Mouse (Mus musculus) megakaryocyte, adult 5-6 weeks (primary cell): ENCODE measurements around the gene Nme7. TPM values are rescaled to one million over a fixed set of nuclear protein-coding genes. Genes with fewer than 3 reads are reported as not detected.

Experiments used
- ATAC-seq: 2 replicates; pipeline ENCODE4 v1.8.0; 2016; ENCODE audit warnings: mild to moderate bottlenecking, inconsistent platforms; ENCODE audit not compliant: poor library complexity, severe bottlenecking
- total RNA-seq, 2 experiments: library from RNA; stranded (forward) in 1 of 2; stranded (reverse) in 1 of 2; fragments of 153-499, 151-499 nt in 1 of 2; fragments of 221-1000, 200-1000 nt in 1 of 2; gene quantifications; 2 replicates each; pipeline versions ENCODE4 v1.2.3 to v1.2.4; 2015 to 2017

Gene Nme7
- total RNA-seq, 2 experiments from 2014 or later = 15.5 to 19.6 TPM

DNA sequence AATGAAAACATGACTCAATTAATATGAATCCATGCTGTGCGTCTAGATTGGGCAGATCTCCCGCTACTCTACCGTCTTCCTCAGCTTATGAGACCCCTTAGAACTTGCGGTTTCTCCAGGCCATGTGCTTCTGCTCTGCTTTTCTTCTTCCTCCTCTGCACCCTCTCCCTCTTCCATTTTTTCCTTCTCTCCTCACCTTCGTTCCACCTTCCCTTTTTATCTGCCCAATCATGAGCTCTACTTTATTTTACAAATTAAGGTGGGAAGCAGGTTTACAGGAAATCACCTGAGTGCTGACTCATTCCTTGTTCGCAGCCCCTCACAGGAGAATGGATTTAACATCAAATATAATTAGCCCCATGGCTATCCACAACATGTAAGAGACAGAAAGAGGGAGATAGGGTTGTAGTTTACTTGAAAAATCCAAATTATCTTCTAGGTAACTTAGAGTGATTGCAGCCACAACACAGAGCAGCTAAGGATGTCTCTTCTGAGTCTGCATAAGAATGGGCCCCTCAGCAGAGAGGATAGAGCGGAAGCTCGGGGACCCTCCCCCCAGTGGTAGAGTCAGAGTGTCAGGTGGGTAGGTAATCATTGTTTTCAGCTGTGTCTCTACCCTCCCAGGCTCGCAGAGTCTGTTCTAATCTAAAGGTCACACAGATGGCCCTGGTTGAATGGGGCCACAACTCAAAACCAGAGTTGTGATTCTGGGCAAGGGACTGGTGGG is 73.0 kb downstream of the Nme7 start:
- no peak for ATAC-seq

DNA sequence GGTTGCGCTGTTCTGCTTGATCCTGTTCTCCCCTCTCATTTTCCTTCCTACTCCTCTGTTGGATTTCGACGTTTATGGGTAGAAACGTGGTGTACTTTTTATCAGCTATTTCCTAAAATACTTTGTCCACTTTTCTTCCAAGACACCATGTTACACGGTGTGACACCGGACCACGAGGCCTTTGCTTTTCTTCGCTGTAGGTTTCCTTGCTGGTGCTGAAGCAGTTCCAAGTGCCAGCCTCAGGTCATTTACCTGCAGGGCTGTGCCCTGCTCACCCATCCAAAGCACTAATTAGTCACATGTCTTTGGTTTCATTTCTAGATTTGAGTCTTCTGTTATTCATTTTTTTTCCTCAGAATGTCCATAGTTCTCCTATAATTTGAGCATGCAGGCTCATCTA is 79.7 kb downstream of the Nme7 start:
- no peak for ATAC-seq

DNA sequence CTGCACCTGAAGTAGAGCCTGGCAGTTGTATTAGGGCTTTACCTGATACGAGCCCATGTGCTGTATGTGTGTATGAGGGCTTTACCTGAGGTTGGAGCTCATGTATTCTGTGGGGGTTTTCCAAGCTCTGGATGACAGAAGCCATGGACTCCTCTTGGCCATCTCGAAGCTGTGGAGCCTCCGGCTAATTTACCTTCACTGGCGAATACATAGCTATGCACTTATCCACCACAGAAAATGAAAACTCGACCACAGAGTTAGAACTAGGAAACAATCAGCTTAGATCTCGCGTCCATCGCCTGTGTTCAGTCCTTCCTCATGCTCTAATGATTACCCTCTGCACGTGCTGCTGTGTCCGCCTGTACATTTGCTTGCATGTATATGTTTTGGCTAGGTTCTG is 80.4 kb downstream of the Nme7 start:
- ATAC-seq = no peak

DNA sequence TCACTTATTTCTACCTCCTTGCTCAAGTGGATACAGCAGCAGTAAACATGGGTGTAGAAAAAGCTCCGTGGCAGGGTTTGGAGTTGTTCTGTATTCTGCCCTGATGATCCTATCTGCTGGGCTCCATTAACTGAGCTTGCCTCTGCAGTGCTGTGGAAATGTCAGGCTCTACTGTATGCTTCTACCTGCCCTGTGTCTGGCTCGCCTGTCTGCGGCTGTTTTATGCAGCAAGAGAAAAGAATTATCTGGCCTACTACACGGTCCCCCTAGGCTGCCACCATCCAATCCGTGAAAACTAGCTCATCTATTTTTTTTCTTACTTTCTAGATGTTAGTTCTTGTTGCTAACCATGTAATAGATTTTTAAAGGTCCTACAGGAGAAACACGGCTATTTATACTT is 81.1 kb downstream of the Nme7 start:
- no peak for ATAC-seq

DNA sequence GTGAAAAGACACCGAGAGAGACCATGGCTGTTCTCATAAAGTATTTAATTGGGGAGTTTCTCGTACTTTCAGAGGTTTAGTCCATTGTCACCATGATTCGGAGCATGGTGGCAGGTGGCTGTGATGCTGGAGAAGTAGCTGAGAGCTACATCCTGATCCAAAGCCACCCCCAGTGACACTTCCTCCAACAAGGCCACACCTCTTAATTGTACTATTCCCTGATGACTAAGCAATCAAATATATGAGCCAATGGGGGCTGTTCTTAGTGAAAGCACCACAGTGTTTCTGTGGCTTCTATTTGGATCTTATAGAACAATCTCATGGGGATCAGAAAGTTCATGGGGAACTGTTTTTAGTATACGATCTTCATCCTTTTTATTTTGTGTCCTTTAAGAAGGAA is 85.8 kb downstream of the Nme7 start:
- ATAC-seq = no peak

DNA sequence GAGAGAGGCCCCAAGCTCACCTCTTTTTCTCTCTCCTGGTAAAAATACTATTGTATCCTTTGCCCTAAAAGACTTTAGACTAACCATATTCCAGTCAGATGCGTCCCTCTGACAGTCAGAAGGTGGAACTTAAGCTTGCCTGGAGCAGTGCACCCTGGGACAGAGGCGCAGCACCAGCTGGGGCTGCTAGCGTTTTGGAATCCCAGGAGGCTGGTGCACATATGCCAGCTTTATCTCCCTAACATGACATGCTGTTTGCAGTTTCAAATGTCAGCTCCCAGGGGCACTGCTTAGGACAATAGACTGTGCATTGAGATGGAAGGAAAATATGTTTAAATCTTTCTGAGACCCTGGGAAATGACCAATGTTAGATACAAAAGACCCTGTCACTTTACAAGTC is 88.3 kb downstream of the Nme7 start:
- no peak for ATAC-seq

DNA sequence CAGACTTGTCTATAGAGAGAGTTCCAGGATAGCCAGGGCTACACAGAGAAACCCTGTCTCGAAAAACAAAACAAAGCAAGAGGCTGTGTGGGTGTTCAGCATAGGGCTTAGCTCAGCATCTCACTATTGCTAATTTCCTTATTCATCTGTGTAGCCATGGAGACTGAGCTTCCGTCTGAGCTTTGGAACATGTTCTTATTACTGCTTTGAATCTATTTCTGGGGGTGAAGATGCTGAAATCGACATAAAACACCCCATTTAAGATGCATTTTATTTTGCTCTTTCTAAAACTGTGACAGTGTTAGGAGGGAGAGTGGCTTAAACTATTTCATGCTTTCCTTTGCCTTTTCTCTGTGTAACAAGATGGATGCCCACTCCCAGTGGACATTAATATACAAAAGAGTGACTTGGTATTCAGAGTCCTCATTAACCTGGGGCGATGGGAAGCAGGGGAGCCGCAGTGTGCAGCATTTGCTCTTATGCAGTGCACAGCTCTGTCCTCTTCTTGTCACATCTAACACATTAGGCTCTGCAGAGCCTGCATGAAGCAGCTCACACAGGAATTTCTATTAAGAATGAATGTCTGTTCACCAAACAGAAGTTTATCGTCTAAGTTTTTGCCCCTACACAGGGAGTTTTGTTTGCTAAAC is 91.3 kb downstream of the Nme7 start:
- no peak for ATAC-seq

DNA sequence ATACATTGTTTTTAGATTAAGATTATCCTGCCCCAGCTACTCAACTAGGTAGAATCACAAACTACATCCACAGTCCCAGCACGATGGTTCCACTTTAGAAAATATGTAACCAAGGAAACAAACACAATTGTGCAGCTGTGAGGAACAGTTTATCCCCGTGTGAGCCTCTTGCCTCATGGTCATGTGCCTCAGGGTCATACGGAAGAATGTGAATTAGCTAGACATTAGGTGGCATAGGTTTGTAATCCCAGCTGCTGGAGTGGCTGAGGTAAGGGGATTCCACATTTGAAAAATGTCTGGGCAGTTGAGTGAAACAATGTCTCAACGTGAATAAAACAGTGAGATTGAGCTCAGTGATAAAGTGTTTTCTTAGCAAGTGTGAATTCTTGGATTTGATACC is 93.8 kb downstream of the Nme7 start:
- ATAC-seq = no peak

DNA sequence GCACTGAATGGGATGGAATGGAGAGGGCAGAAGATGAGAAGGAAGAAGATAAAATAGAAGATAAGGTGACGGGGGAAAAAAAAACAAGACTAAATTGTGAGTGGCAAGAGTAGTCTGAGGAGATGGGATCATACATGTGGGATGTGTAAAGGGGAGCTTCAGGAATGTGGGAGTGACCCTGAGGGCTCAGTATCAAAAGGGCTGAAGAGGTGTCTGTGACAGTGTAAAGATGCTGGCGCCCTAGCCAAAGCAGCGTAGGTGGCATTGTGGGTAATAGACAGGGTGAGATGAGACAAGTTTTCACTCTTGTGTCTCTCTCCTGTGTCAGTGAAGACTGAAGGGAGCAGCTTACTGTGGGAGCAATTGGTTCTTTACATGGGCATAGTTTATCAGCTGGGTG is 95.7 kb downstream of the Nme7 start:
- no peak for ATAC-seq

DNA sequence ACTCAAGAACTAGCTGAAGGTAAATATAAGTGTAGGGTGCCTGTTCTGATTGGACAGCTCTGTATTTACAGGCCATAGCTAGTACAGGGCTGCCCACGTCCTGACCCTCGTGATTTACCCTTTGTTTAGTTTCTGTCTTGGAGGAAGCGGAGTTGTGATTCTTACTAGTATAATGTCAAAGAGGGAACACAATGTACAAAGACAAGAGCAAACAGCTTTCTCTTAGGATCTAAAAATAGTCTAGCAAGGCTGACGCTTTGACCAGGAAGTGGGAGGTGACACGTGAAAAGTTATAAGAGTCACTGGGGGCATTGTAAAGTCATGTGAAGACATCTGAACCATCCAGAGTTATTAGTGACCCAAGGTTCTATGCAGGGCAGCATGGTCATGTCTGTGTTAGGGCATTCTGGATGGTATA is 101.5 kb downstream of the Nme7 start:
- no peak for ATAC-seq

DNA sequence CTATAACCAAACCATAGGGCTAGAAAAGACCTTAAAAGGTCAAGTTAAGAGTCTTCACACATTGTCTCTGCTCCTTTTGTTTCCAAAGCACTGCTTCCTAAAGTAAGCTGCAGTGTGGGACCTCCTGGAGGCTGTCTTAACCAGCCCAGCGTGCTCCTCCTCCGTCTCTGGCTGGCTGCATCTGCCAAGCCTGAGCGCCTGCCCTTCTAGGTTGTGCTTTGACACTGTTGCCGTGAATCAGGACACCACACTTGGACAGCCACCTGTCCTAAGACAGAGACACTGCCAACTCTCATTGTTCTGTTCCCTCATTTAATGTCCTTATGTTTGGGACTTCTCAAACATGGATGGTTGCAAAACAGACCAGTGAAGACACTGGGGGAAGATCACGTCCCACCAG is 102.6 kb downstream of the Nme7 start:
- ATAC-seq = no peak

DNA sequence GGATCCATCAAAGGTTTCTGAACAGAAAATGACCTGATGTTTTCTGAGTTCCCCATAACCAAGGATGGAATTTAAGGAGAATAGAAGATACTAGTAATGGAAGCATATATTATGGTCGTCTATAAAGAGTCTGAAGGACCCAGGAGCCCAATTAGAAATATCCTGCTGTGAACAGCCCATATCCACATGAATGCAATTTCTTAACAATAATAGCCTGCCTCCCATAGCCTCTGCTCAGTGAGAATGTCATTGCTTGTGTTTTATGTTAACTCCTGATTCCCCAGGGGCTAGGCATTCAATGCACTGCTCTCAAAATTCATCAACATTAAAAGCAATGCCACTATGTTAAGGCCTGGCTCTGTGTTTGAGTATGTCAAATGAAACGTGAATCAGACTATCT is 104.7 kb downstream of the Nme7 start:
- no peak for ATAC-seq

DNA sequence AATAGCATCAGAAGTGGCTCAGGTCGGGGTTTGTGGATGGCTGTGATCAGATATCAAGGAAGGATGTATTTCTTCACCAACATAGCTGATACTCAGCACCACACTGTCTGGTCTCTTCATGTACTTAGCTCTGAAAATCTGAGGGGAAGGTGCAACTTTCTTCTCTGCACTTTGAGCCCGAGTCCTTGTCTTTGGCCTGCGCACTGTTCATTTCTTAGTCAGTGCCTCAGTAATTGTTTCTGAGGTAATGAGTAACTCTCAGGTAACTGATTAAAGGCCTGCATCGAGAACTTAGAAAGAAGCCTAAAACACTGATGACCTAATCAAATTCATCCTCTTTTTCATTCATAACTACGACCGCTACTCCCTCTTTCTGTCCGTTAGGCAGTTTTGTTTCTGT is 107.4 kb downstream of the Nme7 start:
- ATAC-seq = no peak

DNA sequence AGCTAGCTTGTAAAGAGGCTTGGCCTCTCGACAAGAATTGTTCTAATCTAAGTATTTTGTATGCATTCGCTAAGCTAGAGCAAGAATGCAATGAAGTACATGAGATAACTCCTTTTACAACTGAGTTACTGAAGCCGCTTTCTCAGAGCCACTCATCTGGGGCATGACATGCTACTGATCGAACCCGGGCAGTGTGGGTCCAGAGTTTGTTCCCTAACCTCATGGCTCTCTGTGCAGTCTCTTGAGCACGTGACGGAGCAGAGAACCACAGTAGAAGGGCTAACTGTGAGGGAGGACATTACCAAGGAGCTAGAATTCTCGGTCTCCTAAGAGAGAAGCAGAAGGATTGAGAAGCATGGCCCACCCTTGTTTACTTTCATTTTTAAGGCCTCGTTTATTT is 109.0 kb downstream of the Nme7 start:
- no peak for ATAC-seq

DNA sequence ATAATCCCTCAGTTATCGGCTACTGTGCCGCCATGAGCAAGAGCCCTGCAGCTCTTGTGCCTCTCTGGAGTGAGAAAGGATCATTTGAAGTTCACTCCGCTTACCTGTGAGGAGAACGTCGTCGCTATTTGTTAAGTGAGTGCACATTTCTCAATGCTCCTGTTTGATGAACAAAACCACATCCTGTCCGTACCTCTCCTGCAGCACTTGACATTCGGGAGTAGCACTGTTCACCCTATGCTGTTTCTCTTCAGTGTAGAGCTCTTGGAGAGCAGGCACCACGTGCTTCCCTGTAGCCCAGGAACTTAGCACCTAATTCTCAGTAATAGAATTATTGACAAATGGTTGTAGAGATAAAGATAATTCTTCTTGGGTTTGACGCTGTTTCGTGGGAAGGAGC is 109.7 kb downstream of the Nme7 start:
- ATAC-seq = peak; percentile 69

DNA sequence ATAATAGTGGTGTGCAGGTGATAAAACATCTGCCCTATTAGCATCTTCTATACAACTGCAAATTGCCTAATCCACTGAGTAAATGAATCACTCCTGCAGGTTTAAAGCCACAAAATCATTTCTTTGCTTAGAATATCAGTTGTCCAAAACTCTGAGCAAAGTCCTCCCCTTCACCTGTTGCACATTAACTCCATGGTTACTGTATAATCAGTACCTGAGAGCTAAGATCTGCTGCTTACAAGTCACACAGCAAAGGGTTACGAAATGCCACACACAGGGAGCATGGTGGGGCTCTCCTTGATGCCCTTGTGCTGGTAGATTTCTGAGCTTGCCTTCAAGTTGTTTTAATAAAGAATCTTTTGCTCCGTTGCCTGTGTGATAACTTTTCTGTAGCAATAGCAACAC is 111.4 kb downstream of the Nme7 start:
- no peak for ATAC-seq

DNA sequence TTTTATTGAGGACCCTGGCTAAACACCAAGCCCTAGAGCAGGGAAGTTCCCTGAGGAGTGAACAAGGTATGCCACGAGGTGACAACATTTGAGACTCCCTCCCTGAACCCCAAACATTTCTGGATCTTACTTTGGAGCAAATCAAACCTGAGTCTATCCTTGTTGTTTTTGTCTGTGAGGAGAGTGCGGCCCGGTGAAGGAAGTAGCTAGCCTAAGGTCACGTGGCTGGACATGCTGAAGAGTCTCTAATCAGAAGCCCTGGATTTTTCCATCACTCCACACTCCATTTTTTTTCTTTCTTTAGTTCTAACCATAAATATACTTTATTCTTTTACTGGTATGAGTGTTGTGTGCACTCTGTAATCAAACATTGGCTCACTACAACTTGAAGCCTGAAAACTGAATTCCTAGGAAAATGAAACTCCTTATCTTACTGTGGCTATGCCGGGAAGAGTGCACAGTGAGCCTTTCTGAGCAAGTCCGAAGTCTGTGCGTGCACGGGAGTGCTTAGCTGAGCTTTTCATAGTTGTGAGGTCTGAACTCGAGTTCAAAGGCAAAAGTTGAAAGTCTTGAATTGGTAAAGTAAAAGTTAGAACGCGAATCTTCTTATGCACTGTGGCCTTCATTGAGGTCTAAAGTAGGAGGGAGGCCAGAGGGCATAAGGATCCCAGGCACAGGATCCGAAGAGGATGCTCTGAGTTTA is 112.9 kb downstream of the Nme7 start:
- ATAC-seq = no peak

DNA sequence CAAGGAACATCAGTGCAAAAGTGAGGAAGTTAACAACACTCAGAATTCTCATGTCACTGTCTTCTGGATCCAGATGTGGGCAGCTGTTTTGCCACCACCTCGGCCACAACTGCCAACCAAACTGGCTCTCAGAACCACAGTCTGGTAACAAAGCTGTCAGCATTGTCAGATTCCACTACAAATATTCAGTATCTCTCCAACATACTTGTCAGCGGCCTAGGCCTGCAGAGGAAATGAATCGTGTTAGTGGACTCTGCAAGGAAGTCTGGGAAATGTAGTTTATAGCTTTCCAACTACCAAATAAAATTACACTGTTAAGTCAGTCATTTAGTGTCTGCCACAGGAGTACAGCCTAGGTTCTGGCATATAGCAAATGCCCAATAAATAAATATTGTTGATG is 113.7 kb downstream of the Nme7 start:
- ATAC-seq = no peak

DNA sequence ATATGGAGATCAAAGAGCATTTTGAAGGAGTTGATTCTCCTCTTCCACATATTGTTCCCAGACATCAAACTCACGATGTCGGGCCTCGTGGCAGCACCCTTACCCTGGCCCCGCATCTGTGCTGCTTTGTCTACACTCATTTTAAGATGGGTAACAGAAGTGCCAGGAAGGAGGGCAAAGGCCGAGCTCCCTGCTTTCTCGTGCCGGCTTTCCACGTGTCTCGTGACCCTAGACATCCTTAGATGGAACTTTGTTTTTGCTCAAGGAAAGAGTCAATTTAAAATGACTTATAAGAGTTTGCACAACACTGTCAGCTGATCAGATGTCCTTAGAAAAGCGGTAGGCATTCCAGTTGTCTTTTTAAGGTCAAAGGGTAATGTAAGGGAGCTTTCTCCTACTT is 114.4 kb downstream of the Nme7 start:
- ATAC-seq = no peak

DNA sequence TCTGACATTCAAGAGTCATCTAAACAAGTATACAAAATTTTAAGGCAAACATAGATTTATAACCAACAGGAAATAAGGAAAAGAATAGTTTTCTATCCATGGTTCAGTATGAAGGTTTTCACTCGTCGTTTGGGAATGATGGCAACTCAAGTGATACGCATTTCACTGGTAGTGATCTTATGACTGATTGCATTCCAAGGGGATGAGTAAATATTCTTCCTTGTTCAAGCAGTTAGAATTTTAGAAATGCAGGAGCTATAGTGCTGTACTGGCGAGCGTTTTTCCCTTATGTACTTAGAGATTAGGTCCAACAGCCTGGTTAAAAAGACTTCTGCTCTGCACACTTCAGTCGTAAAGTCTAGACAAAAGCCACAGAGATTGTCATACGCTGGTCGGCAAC is 115.5 kb downstream of the Nme7 start:
- no peak for ATAC-seq

DNA sequence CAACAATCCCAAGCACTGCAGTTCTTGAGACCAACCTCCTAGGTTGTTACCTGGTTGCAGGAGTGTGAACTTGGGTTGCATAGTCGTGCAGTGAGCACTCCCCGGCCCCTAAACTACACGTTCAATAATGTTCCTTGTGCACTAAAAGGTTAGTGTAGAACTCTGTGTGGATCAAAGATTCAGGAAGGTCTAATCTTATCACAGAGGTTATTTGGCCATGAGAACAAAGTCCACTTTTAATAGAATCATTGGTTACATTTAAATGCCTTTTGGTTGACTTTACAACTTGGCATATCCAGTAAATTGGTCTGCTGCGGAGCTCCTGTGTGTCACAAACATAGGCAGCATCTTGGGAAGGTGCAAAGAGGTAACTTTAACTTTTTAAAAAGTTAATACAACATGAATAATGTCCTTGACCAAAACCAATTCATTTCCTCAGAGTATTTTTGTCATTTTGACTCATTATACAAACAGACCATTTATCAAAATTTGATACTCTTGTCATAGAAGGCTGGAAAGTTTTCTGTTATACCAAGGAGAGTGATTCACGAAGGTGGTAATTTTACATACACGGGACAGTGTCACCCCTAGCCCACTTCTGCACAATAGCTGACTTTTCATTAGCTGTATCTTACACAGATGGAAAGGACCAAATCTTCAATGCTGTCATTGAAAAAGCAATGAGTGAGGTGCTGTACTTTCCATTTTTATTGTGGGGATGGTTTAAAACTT is 116.9 kb downstream of the Nme7 start:
- ATAC-seq = no peak

DNA sequence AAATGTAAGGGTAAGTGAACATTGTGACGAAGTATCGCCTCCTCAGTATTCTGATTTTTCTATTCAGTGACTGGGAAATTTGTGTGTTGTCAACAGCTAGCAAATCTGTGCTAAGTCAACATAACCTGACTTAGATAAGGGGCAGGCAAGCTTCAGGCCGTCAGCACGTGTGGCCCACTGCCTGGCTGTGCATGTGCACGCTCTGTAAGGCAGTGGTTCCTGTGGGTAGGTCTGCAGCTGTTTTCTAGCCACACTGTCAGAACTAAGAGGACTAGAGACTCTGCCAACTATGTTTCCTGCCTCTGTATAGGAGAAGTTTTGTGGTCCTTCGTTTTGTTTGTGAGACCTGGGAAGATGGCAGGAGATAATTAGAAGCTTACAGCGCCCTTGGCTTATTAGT is 122.3 kb downstream of the Nme7 start:
- ATAC-seq = peak; percentile 30; the same call in 1 of the 2 replicates
